Mouse (Mus musculus): ENCODE data around the gene Pam.

The Pam gene

DNA sequence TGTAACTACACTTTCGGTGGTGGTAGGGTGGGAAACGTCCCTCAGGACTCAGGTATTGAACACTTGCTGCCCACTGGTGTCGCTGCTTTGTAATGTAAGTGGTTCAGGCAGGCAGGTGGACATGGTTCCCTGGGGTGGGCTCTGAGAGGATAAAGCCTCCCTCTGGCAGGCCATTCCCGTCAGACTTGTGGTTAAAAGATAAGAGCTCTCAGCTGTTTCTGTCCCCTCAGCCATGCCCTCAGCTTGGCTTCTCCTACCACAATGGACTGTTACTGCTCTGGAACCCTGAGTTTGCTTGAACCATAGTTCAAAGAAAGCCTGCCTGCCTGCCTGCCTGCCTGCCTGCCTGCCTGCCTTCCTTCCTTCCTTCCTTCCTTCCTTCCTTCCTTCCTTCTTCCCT lies 341.1 kb downstream of the Pam start:
- DNase-seq: no peak

- DNase-seq: no peak
Observed at GRCm38 (mm10) chr1:97753216-97753615, 342.2 kb downstream of the Pam start.

GRCm38 (mm10) chr1:97748163-97748562 lies 347.3 kb downstream of the Pam start:
- DNase-seq: no peak

DNA sequence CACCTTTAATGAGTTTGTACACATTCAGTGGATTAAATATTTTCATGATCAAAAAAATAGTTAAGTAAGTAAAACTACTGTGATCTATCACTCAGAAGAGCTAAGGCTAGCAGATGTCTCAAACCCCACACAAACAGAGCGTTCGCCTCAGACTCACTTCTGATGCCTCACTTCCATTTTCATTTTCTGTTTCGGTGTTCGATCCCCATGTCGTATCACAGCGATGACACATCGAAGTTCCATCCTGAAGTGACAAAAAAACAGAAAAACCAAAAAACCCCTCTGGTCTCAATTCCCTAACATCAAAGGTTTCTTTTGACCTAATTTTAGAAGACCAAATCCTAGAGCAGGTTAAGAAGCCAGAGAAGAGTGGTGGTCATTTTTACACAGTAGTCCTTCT lies 349.2 kb downstream of the Pam start:
- DNase-seq: no peak

- DNase-seq: no peak
Observed at GRCm38 (mm10) chr1:97745712-97746111, 349.7 kb downstream of the Pam start.
